Mouse (Mus musculus): ENCODE measurements around the gene Zdhhc19.

- TF ChIP-seq CTCF (IDR thresholded peaks at IDR 0.05) (no peak), POLR2A (IDR thresholded peaks at IDR 0.05; ENCODE audit: insufficient read depth, low read depth, low read length) (no peak), EP300 (IDR thresholded peaks at IDR 0.05; ENCODE audit: insufficient read depth, low read depth, low read length) (no peak)
Measured at GRCm38 (mm10) chr16:32484431-32484871, 11.6 kb upstream of the Zdhhc19 start.
